Mouse (Mus musculus): ENCODE results near the gene Fam118b. TPM values are rescaled to one million over a fixed set of nuclear protein-coding genes. Genes with fewer than 3 reads are reported as not detected.

Fam118b gene
- 34.5 and 35.5 TPM in 2 replicates for polyA plus RNA-seq (2015; fragmentation: Nextera tagmentation; extraction: Ambion mirVana)

DNA sequence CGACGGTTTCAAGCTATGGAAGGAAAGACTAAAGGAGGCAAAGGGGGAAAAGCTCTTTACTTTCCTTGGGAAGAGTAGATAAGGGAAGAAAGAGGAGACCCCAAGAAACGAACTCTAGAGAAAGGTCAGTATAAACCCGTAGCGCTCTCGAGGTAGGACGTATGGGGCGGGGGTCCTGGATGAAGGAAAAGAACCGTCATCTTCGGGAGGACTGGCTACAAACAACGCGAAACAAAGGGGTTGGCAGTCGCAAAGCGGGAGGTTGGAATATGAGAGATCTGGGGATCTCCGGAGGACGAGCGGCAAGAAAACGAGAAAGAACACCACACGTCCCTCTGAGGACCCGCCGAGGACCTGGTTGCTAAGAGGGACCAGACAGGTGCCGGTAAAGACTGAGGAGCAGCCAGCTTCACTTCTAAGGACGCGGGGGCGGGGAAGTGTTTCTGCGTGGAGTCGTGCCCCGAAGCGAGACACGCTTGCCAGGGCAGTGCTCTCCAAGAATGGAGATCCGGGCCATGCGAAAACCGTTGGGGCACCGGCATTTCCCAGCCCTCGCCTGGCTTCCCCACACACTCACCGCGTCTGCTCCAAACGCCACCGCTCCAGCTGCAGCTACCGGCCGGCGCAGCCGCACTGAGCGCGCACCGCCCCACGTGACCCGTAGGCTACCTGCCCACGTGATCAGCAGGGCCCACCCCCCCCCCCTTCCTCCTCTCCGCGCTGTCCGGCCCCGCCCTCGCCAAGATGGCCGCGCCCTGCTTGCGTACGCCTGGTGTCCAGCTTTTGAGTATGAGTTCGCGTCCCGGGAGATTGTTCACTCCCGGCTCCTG is at the start of gene Fam118b, which contains the start of gene Rpusd4:
Gene Fam118b (minus strand): TSS at position 660 of the 830 bp plus-strand sequence.
Gene Rpusd4 (plus strand): TSS at position 720 of the 830 bp plus-strand sequence.
- 0 out of 2 replicates have a peak within 1 kb of the TSS, but pooled peaks have one; percentile 22 for H3K27ac ChIP-seq (ENCODE audit: low read length)
- H3K4me3 ChIP-seq (ENCODE audit: low read length), result peak within 1 kb of the TSS; percentile 87
- peak within 1 kb of the TSS; percentile 95 for H3K4me2 ChIP-seq (ENCODE audit: low read depth, low read length)
- H3K9me3 ChIP-seq (ENCODE audit: control insufficient read depth, low read length), result no peaks in the 10 kb centered on the region
- H3K4me1 ChIP-seq (replicated peaks; ENCODE audit: control insufficient read depth, insufficient read depth, low read length), result peaks cover 15% of the 10 kb centered on the region
- peak within 1 kb of the TSS; percentile 85 for H3K9ac ChIP-seq (ENCODE audit: low read length)
- peaks cover 5% of the 10 kb centered on the region for H3K36me3 ChIP-seq (ENCODE audit: control insufficient read depth, insufficient read depth, low read length)
- WGBS, result under 1% methylated on average over 53 of the region's 62 CpGs
- ATAC-seq (ENCODE audit: low read depth), result peak; percentile 97
- H3K27me3 ChIP-seq (ENCODE audit: control insufficient read depth, insufficient read depth, low read depth, low read length), result no peaks in the 10 kb centered on the region

DNA sequence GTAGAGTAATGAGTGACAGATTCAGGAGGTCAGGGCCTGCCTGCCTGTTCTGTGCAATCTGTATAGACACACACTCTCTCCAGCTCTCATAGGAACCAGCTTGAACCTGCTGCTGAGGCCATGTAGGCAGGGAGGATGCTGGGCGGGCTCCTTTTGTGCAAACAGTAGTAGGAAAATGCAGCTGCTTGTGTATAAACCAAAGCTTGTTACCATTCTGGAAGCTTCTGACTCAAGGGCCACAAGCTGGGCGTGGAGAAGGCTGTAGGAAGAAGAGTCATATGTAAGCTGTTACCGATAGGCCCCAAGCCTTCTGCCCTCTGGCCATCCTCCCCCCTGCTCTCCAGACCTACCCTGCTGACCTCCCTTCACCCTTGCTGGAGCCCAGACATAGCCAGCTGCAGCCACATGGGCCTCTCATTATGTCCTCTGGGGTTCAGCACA is 49.2 kb upstream of the Fam118b start:
- ATAC-seq (ENCODE audit: low read depth), result no peak
- Histone ChIP-seq H3K4me3 (ENCODE audit: low read length) (no peak overlapping the region), H3K27ac (ENCODE audit: low read length) (no peak overlapping the region), H3K9ac (ENCODE audit: low read length) (no peak overlapping the region), H3K36me3 (ENCODE audit: control insufficient read depth, insufficient read depth, low read length) (no peaks in the 10 kb centered on the region), H3K9me3 (ENCODE audit: control insufficient read depth, low read length) (no peaks in the 10 kb centered on the region), H3K4me1 (replicated peaks; ENCODE audit: control insufficient read depth, insufficient read depth, low read length) (peaks cover 5% of the 10 kb centered on the region), H3K4me2 (ENCODE audit: low read depth, low read length) (no peak overlapping the region), H3K27me3 (ENCODE audit: control insufficient read depth, insufficient read depth, low read depth, low read length) (no peaks in the 10 kb centered on the region)
- 58% methylated on average over 3 of the region's 3 CpGs for WGBS

DNA sequence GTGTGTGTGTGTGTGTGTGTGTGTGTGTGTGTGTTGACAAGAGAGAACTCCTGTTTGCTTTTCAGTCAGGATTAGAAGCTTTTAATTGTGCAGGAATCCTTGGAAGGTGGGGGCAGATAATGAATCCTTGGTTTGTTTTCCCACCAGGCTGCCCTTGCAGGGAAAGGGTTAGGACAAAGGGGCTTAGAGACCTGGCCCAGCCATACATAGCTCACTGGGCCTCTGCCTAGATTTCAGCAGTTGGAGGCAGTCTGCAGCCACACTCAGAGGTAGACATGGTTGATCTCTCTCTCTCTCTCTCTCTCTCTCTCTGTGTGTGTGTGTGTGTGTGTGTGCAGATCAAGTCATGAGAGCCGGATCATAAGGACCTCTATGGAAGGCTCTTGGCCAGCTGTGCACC is 46.6 kb upstream of the Fam118b start:
- H3K9me3 ChIP-seq (ENCODE audit: control insufficient read depth, low read length), result no peaks in the 10 kb centered on the region
- no peak overlapping the region for H3K9ac ChIP-seq (ENCODE audit: low read length)
- no peaks in the 10 kb centered on the region for H3K27me3 ChIP-seq (ENCODE audit: control insufficient read depth, insufficient read depth, low read depth, low read length)
- no peak overlapping the region for H3K27ac ChIP-seq (ENCODE audit: low read length)
- H3K4me1 ChIP-seq (replicated peaks; ENCODE audit: control insufficient read depth, insufficient read depth, low read length), result peaks cover 5% of the 10 kb centered on the region
- ATAC-seq (ENCODE audit: low read depth), result no peak
- 70% methylated on average over 1 of the region's 1 CpGs for WGBS
- H3K4me2 ChIP-seq (ENCODE audit: low read depth, low read length), result no peak overlapping the region
- H3K4me3 ChIP-seq (ENCODE audit: low read length), result no peak overlapping the region
- H3K36me3 ChIP-seq (ENCODE audit: control insufficient read depth, insufficient read depth, low read length), result no peaks in the 10 kb centered on the region

DNA sequence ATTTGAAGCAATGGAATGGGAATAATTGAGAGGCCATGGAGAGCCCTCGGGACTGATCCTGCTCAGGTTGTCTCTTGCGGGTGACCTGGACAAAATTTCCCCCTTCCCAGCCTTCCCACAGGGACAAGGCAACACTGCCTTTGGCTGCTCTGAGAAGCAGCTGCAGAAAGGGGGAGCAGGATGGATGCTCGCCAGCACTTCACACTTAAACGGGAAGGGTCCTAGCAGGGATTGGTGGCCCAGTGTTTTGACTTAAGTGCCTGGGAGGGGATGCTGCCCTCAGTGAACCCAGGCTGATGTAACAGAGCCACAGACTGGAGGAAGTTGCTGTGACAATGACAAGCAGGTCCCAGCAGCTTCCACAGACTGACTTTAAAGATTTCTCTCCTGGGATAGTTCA is 46.0 kb upstream of the Fam118b start:
- Histone ChIP-seq H3K27ac (ENCODE audit: low read length) (no peak overlapping the region), H3K9ac (ENCODE audit: low read length) (no peak overlapping the region), H3K4me2 (ENCODE audit: low read depth, low read length) (no peak overlapping the region), H3K4me1 (replicated peaks; ENCODE audit: control insufficient read depth, insufficient read depth, low read length) (peaks cover 5% of the 10 kb centered on the region), H3K9me3 (ENCODE audit: control insufficient read depth, low read length) (no peaks in the 10 kb centered on the region), H3K36me3 (ENCODE audit: control insufficient read depth, insufficient read depth, low read length) (no peaks in the 10 kb centered on the region), H3K27me3 (ENCODE audit: control insufficient read depth, insufficient read depth, low read depth, low read length) (no peaks in the 10 kb centered on the region), H3K4me3 (ENCODE audit: low read length) (no peak overlapping the region)
- 24% methylated on average over 4 of the region's 4 CpGs for WGBS
- no peak for ATAC-seq (ENCODE audit: low read depth)

DNA sequence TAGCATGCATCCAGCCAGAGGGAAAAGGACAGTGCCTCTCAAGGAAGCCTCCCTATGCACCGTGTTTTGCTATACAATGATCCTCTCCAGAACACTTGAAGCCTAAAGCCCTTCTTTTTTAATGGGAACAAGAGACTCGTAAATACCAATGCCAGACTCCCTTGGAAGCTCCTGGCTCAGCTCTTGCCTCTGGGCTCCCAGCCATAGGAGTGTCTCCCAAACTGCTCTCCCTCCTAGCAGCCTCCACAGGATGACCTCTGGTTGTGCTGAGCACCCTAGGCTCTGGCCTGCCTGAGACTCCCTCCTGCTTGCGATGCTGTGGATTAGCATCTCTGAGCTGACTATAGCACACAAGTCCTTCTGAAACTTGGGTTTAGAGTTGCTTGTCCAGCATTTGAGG is 44.9 kb upstream of the Fam118b start:
- H3K4me1 ChIP-seq (replicated peaks; ENCODE audit: control insufficient read depth, insufficient read depth, low read length), result peaks cover 5% of the 10 kb centered on the region; the same call in 1 of the 2 replicates
- H3K9ac ChIP-seq (ENCODE audit: low read length), result no peak overlapping the region
- H3K27me3 ChIP-seq (ENCODE audit: control insufficient read depth, insufficient read depth, low read depth, low read length), result no peaks in the 10 kb centered on the region
- no peak overlapping the region for H3K4me2 ChIP-seq (ENCODE audit: low read depth, low read length)
- no peak overlapping the region for H3K4me3 ChIP-seq (ENCODE audit: low read length)
- no peak for ATAC-seq (ENCODE audit: low read depth)
- no peaks in the 10 kb centered on the region for H3K36me3 ChIP-seq (ENCODE audit: control insufficient read depth, insufficient read depth, low read length)
- 58% methylated on average over 3 of the region's 3 CpGs for WGBS
- H3K27ac ChIP-seq (ENCODE audit: low read length), result no peak overlapping the region
- no peaks in the 10 kb centered on the region for H3K9me3 ChIP-seq (ENCODE audit: control insufficient read depth, low read length)

DNA sequence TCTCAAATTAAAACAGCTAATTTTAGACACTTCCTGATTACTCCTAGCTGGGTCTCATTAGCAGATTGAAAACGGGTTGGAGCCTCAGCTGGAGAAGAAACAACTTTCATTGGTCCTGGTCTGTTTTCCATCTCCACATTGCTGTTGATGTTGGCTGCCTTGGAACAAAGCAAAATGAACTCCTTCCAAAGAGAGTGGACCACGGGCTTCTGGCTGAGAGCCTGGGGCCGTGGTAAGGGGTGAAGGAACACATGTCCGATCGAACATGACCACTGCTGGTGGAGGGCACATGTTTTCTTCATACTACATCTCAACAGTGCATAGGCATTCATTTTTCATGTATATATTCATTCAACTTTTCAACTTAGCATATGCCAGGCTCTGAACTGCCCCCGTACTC is 42.8 kb upstream of the Fam118b start:
- no peak overlapping the region for H3K4me2 ChIP-seq (ENCODE audit: low read depth, low read length)
- H3K27me3 ChIP-seq (ENCODE audit: control insufficient read depth, insufficient read depth, low read depth, low read length), result no peaks in the 10 kb centered on the region
- ATAC-seq (ENCODE audit: low read depth), result no peak
- no peak overlapping the region for H3K9ac ChIP-seq (ENCODE audit: low read length)
- H3K27ac ChIP-seq (ENCODE audit: low read length), result no peak overlapping the region
- 82% methylated on average over 6 of the region's 6 CpGs for WGBS
- H3K4me3 ChIP-seq (ENCODE audit: low read length), result no peak overlapping the region
- H3K36me3 ChIP-seq (ENCODE audit: control insufficient read depth, insufficient read depth, low read length), result no peaks in the 10 kb centered on the region
- 0 out of 2 replicates have a peak, but pooled peaks cover 5% of the 10 kb centered on the region for H3K4me1 ChIP-seq (replicated peaks; ENCODE audit: control insufficient read depth, insufficient read depth, low read length)
- no peaks in the 10 kb centered on the region for H3K9me3 ChIP-seq (ENCODE audit: control insufficient read depth, low read length)

DNA sequence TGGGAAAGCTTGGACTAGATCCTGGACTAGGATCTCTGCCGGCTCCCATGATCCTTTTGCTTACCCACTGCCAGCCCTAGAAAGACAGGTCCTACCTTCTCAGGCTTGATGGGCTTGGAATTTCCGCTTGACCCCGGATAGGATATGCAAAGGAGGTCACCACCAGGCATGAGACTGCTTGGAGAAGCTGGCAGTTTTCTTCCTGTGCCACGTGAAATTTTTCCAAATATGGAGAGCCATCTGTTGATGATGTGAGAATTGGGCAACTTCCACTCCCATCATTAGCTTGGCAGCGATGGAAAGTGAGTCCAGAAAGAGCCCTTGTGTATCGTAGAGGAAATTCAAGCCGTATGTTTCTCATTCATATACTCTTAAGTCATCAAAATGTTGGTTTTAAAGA is 39.9 kb upstream of the Fam118b start:
- H3K4me2 ChIP-seq (ENCODE audit: low read depth, low read length), result no peak overlapping the region
- WGBS, result 63% methylated on average over 7 of the region's 7 CpGs
- no peaks in the 10 kb centered on the region for H3K4me1 ChIP-seq (replicated peaks; ENCODE audit: control insufficient read depth, insufficient read depth, low read length)
- ATAC-seq (ENCODE audit: low read depth), result no peak
- H3K27ac ChIP-seq (ENCODE audit: low read length), result no peak overlapping the region
- H3K9ac ChIP-seq (ENCODE audit: low read length), result no peak overlapping the region
- no peaks in the 10 kb centered on the region for H3K36me3 ChIP-seq (ENCODE audit: control insufficient read depth, insufficient read depth, low read length)
- H3K4me3 ChIP-seq (ENCODE audit: low read length), result no peak overlapping the region
- H3K27me3 ChIP-seq (ENCODE audit: control insufficient read depth, insufficient read depth, low read depth, low read length), result no peaks in the 10 kb centered on the region
- H3K9me3 ChIP-seq (ENCODE audit: control insufficient read depth, low read length), result no peaks in the 10 kb centered on the region

DNA sequence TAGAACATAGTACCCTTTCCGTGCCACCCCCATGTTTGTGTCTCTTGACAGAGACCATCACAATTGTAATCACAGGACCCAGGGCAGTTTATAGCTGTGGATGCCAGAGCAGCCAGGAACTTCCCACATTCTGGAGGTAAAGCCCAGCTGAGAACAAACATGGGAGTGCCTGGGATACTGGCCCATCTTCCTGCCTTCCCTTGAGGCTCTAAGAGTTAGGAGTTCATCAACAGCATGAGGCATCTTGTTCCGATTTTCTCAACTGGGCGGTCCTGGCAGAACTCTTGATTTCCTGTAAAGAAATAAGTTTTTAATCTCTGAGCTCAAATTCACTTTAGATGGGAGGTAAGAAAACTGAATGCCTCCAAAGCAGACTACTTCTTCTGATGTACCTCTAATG is 34.6 kb upstream of the Fam118b start:
- H3K9me3 ChIP-seq (ENCODE audit: control insufficient read depth, low read length), result no peaks in the 10 kb centered on the region
- H3K4me3 ChIP-seq (ENCODE audit: low read length), result no peak overlapping the region
- H3K27ac ChIP-seq (ENCODE audit: low read length), result no peak overlapping the region
- 90% methylated on average over 3 of the region's 3 CpGs for WGBS
- no peaks in the 10 kb centered on the region for H3K4me1 ChIP-seq (replicated peaks; ENCODE audit: control insufficient read depth, insufficient read depth, low read length)
- H3K9ac ChIP-seq (ENCODE audit: low read length), result no peak overlapping the region
- no peaks in the 10 kb centered on the region for H3K36me3 ChIP-seq (ENCODE audit: control insufficient read depth, insufficient read depth, low read length)
- H3K4me2 ChIP-seq (ENCODE audit: low read depth, low read length), result no peak overlapping the region
- no peak for ATAC-seq (ENCODE audit: low read depth)
- H3K27me3 ChIP-seq (ENCODE audit: control insufficient read depth, insufficient read depth, low read depth, low read length), result no peaks in the 10 kb centered on the region

DNA sequence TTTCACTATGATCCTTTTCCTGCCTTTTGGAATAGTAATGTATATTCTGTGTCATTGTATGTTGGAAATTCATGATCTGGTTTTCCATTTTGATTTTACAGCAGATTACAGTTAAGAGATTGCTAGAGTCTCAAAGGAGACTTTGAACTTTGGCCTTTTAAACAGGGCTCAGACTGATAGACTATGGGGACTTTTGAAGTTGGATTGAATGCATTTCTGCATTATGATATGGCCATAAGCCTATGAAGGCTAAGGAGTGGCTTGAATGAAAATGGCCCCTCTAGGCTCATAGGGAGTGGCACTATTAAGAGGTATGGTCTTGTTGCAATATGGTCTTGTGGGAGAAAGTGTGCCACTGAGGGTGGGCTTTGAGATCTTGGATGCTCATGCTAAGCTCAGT is 30.2 kb upstream of the Fam118b start:
- ATAC-seq (ENCODE audit: low read depth), result no peak

More for the DNA sequence above, 30.2 kb upstream of the Fam118b start:
- Histone ChIP-seq H3K36me3 (ENCODE audit: control insufficient read depth, insufficient read depth, low read length) (no peaks in the 10 kb centered on the region), H3K9ac (ENCODE audit: low read length) (no peak overlapping the region), H3K27me3 (ENCODE audit: control insufficient read depth, insufficient read depth, low read depth, low read length) (no peaks in the 10 kb centered on the region), H3K27ac (ENCODE audit: low read length) (no peak overlapping the region), H3K4me3 (ENCODE audit: low read length) (no peak overlapping the region), H3K4me1 (replicated peaks; ENCODE audit: control insufficient read depth, insufficient read depth, low read length) (no peaks in the 10 kb centered on the region), H3K4me2 (ENCODE audit: low read depth, low read length) (no peak overlapping the region), H3K9me3 (ENCODE audit: control insufficient read depth, low read length) (no peaks in the 10 kb centered on the region)
